Mouse (Mus musculus): ENCODE measurements around the gene 1700022I11Rik.

DNA sequence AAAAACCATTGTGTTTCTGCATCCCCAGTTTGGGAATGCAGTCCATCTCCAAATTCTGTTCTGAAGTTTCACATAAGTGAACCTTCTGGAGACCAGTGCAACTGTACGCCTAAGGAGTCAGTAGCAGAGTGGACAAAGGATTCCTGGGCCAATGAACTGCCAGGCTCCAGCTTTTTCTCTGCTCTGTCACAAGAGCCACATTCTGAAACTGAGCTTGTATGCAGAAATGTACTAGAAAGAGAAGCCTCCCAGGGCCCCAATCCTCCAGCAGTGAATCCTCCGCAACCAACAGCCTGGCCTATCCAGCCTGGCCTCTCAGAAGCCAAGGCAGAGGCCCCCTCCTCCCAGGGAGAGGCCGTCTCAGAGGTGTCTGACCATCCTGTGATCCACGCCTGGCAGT, 3.5 kb downstream of the 1700022I11Rik start:
- TF ChIP-seq POLR2A (IDR thresholded peaks at IDR 0.05; ENCODE audit: control insufficient read depth, extremely low read depth, insufficient read depth, low read length, poor library complexity) (no peak), CTCF (IDR thresholded peaks at IDR 0.05; ENCODE audit: borderline replicate concordance, control insufficient read depth, extremely low read depth, insufficient read depth, low read length, poor library complexity) (no peak)
